Mouse (Mus musculus) CH12.LX (cell line): ENCODE data around the gene Pde4b.
A peak's percentile ranks its signal among the peaks of the same experiment; 100 is the strongest.

Experiments used
- CTCF ChIP-seq, 2 experiments: IDR thresholded peaks in 1 of 2; conservative IDR thresholded peaks in 1 of 2; 2 replicates each; pipeline ENCODE4 v1.5.1; 2011 to 2012; ENCODE audit warnings: low read depth in 2 of 2, low read length in 2 of 2, improper control_type of control experiment in 1 of 2, inconsistent platforms in 1 of 2, mild to moderate bottlenecking in 1 of 2, moderate library complexity in 1 of 2
- E2F4 ChIP-seq: IDR thresholded peaks from 2 replicates; pipeline ENCODE4 v1.6.1; 2011; ENCODE audit warnings: low read depth, low read length, improper control_type of control experiment; ENCODE audit not compliant: insufficient replicate concordance
- EP300 ChIP-seq: IDR thresholded peaks from 2 replicates; pipeline ENCODE4 v1.6.1; 2011; ENCODE audit warnings: low read length, improper control_type of control experiment
- GABPA ChIP-seq: IDR thresholded peaks from 2 replicates; pipeline ENCODE4 v1.6.1; 2012; ENCODE audit warnings: low read depth, low read length, improper control_type of control experiment, inconsistent platforms; ENCODE audit not compliant: insufficient replicate concordance
- HCFC1 ChIP-seq: IDR thresholded peaks from 2 replicates; pipeline ENCODE4 v1.6.1; 2012; ENCODE audit warnings: low read depth, mild to moderate bottlenecking, inconsistent platforms, low read length, improper control_type of control experiment
- PAX5 ChIP-seq: IDR thresholded peaks from 2 replicates; pipeline ENCODE4 v1.6.1; 2012; ENCODE audit warnings: low read length, inconsistent platforms, mixed read lengths
- POLR2A ChIP-seq: IDR thresholded peaks from 2 replicates; pipeline ENCODE4 v1.6.1; 2011; ENCODE audit warnings: low read depth, mild to moderate bottlenecking, improper control_type of control experiment, low read length
- RAD21 ChIP-seq: IDR thresholded peaks from 2 replicates; pipeline ENCODE4 v1.6.1; 2011; ENCODE audit warnings: low read depth, mild to moderate bottlenecking, low read length, improper control_type of control experiment, moderate library complexity
- SIN3A ChIP-seq: IDR thresholded peaks from 2 replicates; pipeline ENCODE4 v1.6.1; 2012; ENCODE audit warnings: low read length, improper control_type of control experiment, inconsistent platforms
- SMC3 ChIP-seq: IDR thresholded peaks from 2 replicates; pipeline ENCODE4 v1.6.1; 2011; ENCODE audit warnings: low read depth, low read length, improper control_type of control experiment
- USF2 ChIP-seq: conservative IDR thresholded peaks from 2 replicates; pipeline ENCODE4 v1.6.1; 2011; ENCODE audit warnings: low read depth, low read length, improper control_type of control experiment
- ZC3H11A ChIP-seq: IDR thresholded peaks from 2 replicates; pipeline ENCODE4 v1.6.1; 2012; ENCODE audit warnings: low read depth, mild to moderate bottlenecking, inconsistent platforms, low read length, improper control_type of control experiment
- ZMIZ1 ChIP-seq: IDR thresholded peaks from 2 replicates; pipeline ENCODE4 v1.6.1; 2012; ENCODE audit warnings: low read depth, mild to moderate bottlenecking, inconsistent platforms, low read length, improper control_type of control experiment

GRCm38 (mm10) chr4:102647056-102647455, 559.7 kb downstream of the Pde4b start:
- TF ChIP-seq SMC3 (no peak), EP300 (peak; percentile 55; the same call in 1 of the 2 replicates), ZMIZ1 (no peak), HCFC1 (no peak), E2F4 (no peak), USF2 (no peak), SIN3A (no peak), ZC3H11A (no peak), CTCF (conservative IDR thresholded peaks at IDR 0.05 in 1 of 2, IDR thresholded peaks at IDR 0.05 in 1 of 2; ENCODE audit: low read depth in 2 of 2, low read length in 2 of 2) (no peak), PAX5 (no peak), POLR2A (no peak), GABPA (no peak), RAD21 (no peak)
